Mouse (Mus musculus) left cerebral cortex, postnatal 25 days (tissue): Measurements from ENCODE around the gene Chrnd. TPM values are rescaled to one million over a fixed set of nuclear protein-coding genes. Genes with fewer than 3 reads are reported as not detected.

Experiments used
- DNase-seq, 2 experiments: peaks; one replicate each; pipeline ENCODE4 v3.0.0; 2022; ENCODE audit warnings: low spot score in 2 of 2, mixed read lengths in 1 of 2
- intact Hi-C: fragments of 180-260 bp; cut with DNase I; formaldehyde crosslinking; loops from one replicate; pipeline ENCODE4 v1.15.1; 2025
- total RNA-seq, 2 experiments: library from RNA; stranded (reverse); gene quantifications; 2 replicates each; pipeline ENCODE4 v1.2.3; 2021

The Chrnd gene
- total RNA-seq, 2 experiments from 2014 or later = not detected

- DNase-seq = peak in 1 of 2 experiments; percentile 26
Observed at GRCm38 (mm10) chr1:87217938-87218337, 27.5 kb downstream of the Chrnd start.

GRCm38 (mm10) chr1:87225739-87226138 lies 35.3 kb downstream of the Chrnd start:
- intact Hi-C loops = no loop called here
- no peak for DNase-seq

More at GRCm38 (mm10) chr1:87217938-87218337, 27.5 kb downstream of the Chrnd start:
- intact Hi-C loops = loop anchor here (10.0 kb wide), 1 partner anchor 537 kb away; the partner anchor contains the start of gene Atg16l1

- intact Hi-C loops = no loop called here
- DNase-seq = no peak
Observed at GRCm38 (mm10) chr1:87226409-87227159, 36.2 kb downstream of the Chrnd start.

- intact Hi-C loops = no loop called here
- no peak for DNase-seq
Observed at GRCm38 (mm10) chr1:87227160-87227550, 36.7 kb downstream of the Chrnd start.

- no peak for DNase-seq
- intact Hi-C loops = no loop called here
Observed at GRCm38 (mm10) chr1:87230606-87231005, 40.2 kb downstream of the Chrnd start.

GRCm38 (mm10) chr1:87232197-87232596 lies 41.8 kb downstream of the Chrnd start:
- intact Hi-C loops = no loop called here
- no peak for DNase-seq

GRCm38 (mm10) chr1:87239056-87239455 lies 48.6 kb downstream of the Chrnd start:
- no peak for DNase-seq

GRCm38 (mm10) chr1:87243021-87243420 lies 52.6 kb downstream of the Chrnd start:
- intact Hi-C loops = loop anchor here (10.0 kb wide), 1 partner anchor 172 kb away; no protein-coding TSS in a partner anchor
- DNase-seq = no peak

More at GRCm38 (mm10) chr1:87239056-87239455, 48.6 kb downstream of the Chrnd start:
- intact Hi-C loops = no loop called here

- no peak for DNase-seq
Observed at GRCm38 (mm10) chr1:87245430-87245829, 55.0 kb downstream of the Chrnd start.

GRCm38 (mm10) chr1:87245929-87246815 lies 55.8 kb downstream of the Chrnd start:
- intact Hi-C loops = loop anchor here (1.0 to 10.0 kb wide), 2 partner anchors 47 to 169 kb away; no protein-coding TSS in a partner anchor
- DNase-seq = peak; percentile 79

More at GRCm38 (mm10) chr1:87245430-87245829, 55.0 kb downstream of the Chrnd start:
- intact Hi-C loops = loop anchor here (10.0 kb wide), 1 partner anchor 169 kb away; no protein-coding TSS in a partner anchor

Other genes starting within 250 kb of the Chrnd start
- not detected for gene Alppl2, start 100.7 kb upstream of the Chrnd start, total RNA-seq
- not detected for gene Alpi, start 89.0 kb upstream of the Chrnd start, total RNA-seq
- not detected for gene Akp3, start 65.6 kb upstream of the Chrnd start, total RNA-seq
- 10 to 100 TPM in 1 of 2 experiments, 1 to 10 TPM in 1; 6.6 to 14.8 TPM for gene Ecel1, start 34.1 kb upstream of the Chrnd start, total RNA-seq
- 1 to 10 TPM; 2.1 to 2.4 TPM for gene Prss56, start 7.3 kb upstream of the Chrnd start, total RNA-seq
- not detected for gene Chrng, start 14.1 kb downstream of the Chrnd start, total RNA-seq
- 10 to 100 TPM; 68.0 to 69.0 TPM for gene Eif4e2, start 23.3 kb downstream of the Chrnd start, total RNA-seq
- 10 to 100 TPM; 11.6 to 12.1 TPM for gene Efhd1, start 73.8 kb downstream of the Chrnd start, total RNA-seq
- gene Gigyf2, start 136.4 kb downstream of the Chrnd start, total RNA-seq = 100 to 1,000 TPM; 107 to 108 TPM
- 1 to 10 TPM; 4.0 to 5.7 TPM for gene Kcnj13, start 204.1 kb downstream of the Chrnd start, total RNA-seq